Mouse (Mus musculus): Measurements from ENCODE around the gene Slc22a5. TPM values are rescaled to one million over a fixed set of nuclear protein-coding genes. Genes with fewer than 3 reads are reported as not detected.
A peak's percentile ranks its signal among the peaks of the same experiment; 100 is the strongest.

Slc22a5 gene
- polyA plus RNA-seq, 1 experiment from 2014 or later: 11.1 TPM

DNA sequence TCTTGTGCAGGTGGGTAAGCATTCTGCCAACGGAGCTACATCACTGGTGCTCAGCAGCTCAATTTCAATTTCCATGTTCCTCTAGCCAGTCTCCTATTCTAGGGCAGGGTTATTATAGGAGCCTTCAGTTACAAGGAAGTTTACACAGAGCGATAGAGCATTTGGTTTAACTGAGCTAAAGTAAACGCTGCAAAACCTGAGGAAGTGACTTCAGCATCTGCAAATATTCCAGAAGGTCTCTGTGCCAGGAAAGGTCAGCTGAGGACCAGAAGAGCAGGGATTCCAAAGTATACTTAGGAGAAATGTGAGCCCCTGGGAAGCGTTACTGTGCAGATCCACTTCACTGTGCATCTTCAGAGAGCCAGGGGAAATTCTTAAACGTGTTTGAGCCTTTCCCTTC lies 37.8 kb downstream of the Slc22a5 start:
- H3K36me3 ChIP-seq (ENCODE audit: control insufficient read depth, insufficient read depth, low read length): no peaks in the 10 kb centered on the region
- no peak overlapping the region for H3K27ac ChIP-seq (ENCODE audit: low read depth, low read length)
- H3K9ac ChIP-seq (ENCODE audit: low read length): no peak overlapping the region
- H3K27me3 ChIP-seq (replicated peaks; ENCODE audit: control insufficient read depth, insufficient read depth, low read length): no peaks in the 10 kb centered on the region
- H3K4me1 ChIP-seq (ENCODE audit: control insufficient read depth, insufficient read depth, low read length): no peaks in the 10 kb centered on the region
- DNase-seq (ENCODE audit: low spot score) (no peak), ATAC-seq (no peak)
- WGBS: 75% methylated on average over 5 of the region's 5 CpGs
- no peak overlapping the region for H3K4me3 ChIP-seq (ENCODE audit: low read depth, low read length)
- H3K4me2 ChIP-seq (ENCODE audit: low read length): no peak overlapping the region
- H3K9me3 ChIP-seq (replicated peaks; ENCODE audit: control insufficient read depth, low read length): no peaks in the 10 kb centered on the region

DNA sequence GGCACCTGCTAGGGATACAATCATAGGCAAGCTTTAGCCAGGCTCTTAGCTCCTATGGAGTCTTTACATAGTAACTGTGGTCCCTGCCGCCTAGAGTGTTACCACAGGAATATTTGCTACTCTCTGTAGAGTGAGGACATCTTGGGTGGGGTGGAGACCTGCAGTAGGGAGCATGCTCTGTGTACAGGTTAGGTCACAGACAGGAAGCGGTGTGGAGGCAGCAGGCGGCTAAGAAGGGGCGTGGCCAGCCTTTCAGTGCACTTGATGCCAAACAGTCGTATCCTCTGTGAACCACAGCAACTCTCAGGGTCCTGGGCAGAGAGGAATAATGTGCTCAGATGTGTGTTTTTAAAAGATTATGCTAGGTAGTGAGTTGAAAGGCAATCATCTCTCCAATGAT lies 39.7 kb downstream of the Slc22a5 start:
- no peaks in the 10 kb centered on the region for H3K4me1 ChIP-seq (ENCODE audit: control insufficient read depth, insufficient read depth, low read length)
- H3K4me3 ChIP-seq (ENCODE audit: low read depth, low read length): no peak overlapping the region
- H3K36me3 ChIP-seq (ENCODE audit: control insufficient read depth, insufficient read depth, low read length): no peaks in the 10 kb centered on the region
- 32% methylated on average over 5 of the region's 5 CpGs for WGBS
- no peak for DNase-seq (ENCODE audit: low spot score)
- no peak for ATAC-seq
- H3K27ac ChIP-seq (ENCODE audit: low read depth, low read length): no peak overlapping the region
- H3K9ac ChIP-seq (ENCODE audit: low read length): no peak overlapping the region
- H3K9me3 ChIP-seq (replicated peaks; ENCODE audit: control insufficient read depth, low read length): no peaks in the 10 kb centered on the region
- no peaks in the 10 kb centered on the region for H3K27me3 ChIP-seq (replicated peaks; ENCODE audit: control insufficient read depth, insufficient read depth, low read length)
- no peak overlapping the region for H3K4me2 ChIP-seq (ENCODE audit: low read length)

DNA sequence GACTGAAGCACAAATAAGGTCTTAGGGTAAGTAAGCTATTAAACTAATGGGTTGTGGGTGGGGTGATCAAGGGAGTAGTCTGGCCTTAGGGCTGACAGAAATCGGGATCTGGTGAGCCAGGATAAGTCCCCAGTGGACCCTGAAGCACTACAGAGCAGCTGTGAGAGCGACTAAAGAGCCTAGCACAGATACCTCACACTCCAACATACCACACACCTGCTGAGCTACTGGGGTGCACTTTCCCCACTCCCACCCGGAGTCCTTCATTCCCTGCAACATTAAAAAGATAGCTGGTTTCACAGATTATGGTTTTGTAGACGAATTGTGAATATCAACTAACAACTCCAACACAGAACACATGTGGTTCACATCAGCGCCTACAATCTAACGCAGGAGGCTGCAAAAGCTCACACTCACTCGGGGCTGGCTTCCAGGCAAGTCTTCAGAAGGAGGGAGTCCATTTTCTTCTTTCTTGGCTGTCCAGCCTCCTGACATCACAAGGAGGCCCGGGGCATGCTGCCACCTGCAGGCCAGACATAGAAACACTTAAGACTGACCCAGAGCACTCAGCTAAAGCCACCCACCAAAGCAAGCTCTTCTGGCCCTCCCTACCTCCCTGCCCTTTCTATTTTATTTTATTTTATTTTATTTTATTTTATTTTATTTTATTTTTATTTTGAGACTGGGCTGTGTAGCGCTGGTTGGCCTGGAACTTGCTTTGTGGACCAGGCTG lies 41.7 kb downstream of the Slc22a5 start:
- WGBS: 35% methylated on average over 9 of the region's 9 CpGs
- no peaks in the 10 kb centered on the region for H3K9me3 ChIP-seq (replicated peaks; ENCODE audit: control insufficient read depth, low read length)
- no peak overlapping the region for H3K4me2 ChIP-seq (ENCODE audit: low read length)
- peak; percentile 54; the same call in 1 of the 2 replicates for ATAC-seq
- DNase-seq (ENCODE audit: low spot score): peak; percentile 79
- H3K4me3 ChIP-seq (ENCODE audit: low read depth, low read length): no peak overlapping the region
- no peaks in the 10 kb centered on the region for H3K27me3 ChIP-seq (replicated peaks; ENCODE audit: control insufficient read depth, insufficient read depth, low read length)
- no peak overlapping the region for H3K9ac ChIP-seq (ENCODE audit: low read length)
- H3K4me1 ChIP-seq (ENCODE audit: control insufficient read depth, insufficient read depth, low read length): no peaks in the 10 kb centered on the region
- H3K36me3 ChIP-seq (ENCODE audit: control insufficient read depth, insufficient read depth, low read length): no peaks in the 10 kb centered on the region
- H3K27ac ChIP-seq (ENCODE audit: low read depth, low read length): no peak overlapping the region

DNA sequence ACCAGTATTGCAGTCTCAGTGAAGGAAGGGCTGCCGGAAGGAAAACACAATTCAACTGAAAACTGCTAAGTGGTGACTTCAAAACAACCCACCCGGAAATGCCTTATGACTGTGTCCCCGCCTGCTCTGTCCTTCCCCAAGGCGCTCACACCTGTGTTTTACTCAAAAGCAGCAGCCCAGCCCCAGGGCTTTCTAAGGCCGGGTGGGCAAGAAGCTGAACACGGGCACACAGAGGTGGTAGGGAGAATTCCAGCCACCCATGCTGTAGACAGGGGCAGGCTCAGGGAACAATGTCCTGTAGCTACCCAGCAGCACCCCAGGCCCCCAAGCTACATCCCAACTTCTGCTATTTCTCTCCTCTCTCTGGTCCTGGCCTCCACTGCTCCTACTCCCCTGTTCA lies 45.8 kb downstream of the Slc22a5 start:
- Histone ChIP-seq H3K4me1 (ENCODE audit: control insufficient read depth, insufficient read depth, low read length) (no peaks in the 10 kb centered on the region), H3K36me3 (ENCODE audit: control insufficient read depth, insufficient read depth, low read length) (no peaks in the 10 kb centered on the region), H3K9me3 (replicated peaks; ENCODE audit: control insufficient read depth, low read length) (no peaks in the 10 kb centered on the region), H3K4me3 (ENCODE audit: low read depth, low read length) (no peak overlapping the region), H3K27ac (ENCODE audit: low read depth, low read length) (no peak overlapping the region), H3K4me2 (ENCODE audit: low read length) (no peak overlapping the region), H3K27me3 (replicated peaks; ENCODE audit: control insufficient read depth, insufficient read depth, low read length) (no peaks in the 10 kb centered on the region), H3K9ac (ENCODE audit: low read length) (no peak overlapping the region)
- DNase-seq (ENCODE audit: low spot score) (no peak), ATAC-seq (no peak)
- 84% methylated on average over 6 of the region's 6 CpGs for WGBS

DNA sequence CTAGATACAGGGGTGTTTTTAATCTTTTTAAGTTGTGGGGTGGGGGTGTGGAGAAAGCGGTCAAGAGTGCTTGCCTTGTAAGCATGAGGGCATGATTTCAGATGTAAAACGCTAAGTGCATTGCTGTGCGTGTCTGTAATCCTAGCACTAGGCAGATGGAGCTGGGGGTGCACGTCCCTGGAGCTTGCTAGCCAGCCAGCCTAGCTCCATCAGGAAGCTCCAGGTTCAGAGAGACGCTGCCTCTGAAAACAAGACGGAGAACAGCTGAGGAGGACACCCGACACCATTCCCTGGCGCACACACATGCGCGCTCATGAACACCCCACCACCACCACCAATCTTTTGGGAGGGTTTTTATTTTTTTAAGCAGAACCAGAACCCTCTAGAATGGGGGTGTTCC lies 48.4 kb downstream of the Slc22a5 start:
- Histone ChIP-seq H3K9me3 (replicated peaks; ENCODE audit: control insufficient read depth, low read length) (no peaks in the 10 kb centered on the region), H3K4me1 (ENCODE audit: control insufficient read depth, insufficient read depth, low read length) (no peaks in the 10 kb centered on the region), H3K4me2 (ENCODE audit: low read length) (no peak overlapping the region), H3K36me3 (ENCODE audit: control insufficient read depth, insufficient read depth, low read length) (no peaks in the 10 kb centered on the region), H3K27me3 (replicated peaks; ENCODE audit: control insufficient read depth, insufficient read depth, low read length) (no peaks in the 10 kb centered on the region), H3K9ac (ENCODE audit: low read length) (no peak overlapping the region), H3K4me3 (ENCODE audit: low read depth, low read length) (no peak overlapping the region), H3K27ac (ENCODE audit: low read depth, low read length) (no peak overlapping the region)
- ATAC-seq (no peak), DNase-seq (ENCODE audit: low spot score) (no peak)
- 80% methylated on average over 10 of the region's 10 CpGs for WGBS

DNA sequence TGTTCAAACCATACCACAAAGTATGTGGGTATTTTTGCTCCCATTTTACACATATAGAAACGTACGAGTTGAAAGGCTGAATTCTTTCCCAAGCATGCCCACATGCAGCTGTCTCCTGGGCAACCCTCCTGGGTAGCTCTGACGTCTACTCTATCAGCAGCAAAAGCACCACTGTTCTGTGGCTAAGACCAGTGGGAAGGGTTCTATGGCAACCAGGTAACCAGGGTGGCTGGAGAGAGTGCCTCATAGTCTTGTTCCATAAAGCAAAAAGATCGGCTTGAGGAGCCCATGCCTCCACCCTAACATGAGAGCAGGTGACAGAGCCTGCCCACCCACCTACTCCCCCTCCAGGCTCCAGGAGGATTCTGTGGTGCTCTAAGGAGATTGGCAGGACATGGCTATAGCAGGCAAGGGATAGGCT lies 49.3 kb downstream of the Slc22a5 start:
- no peaks in the 10 kb centered on the region for H3K36me3 ChIP-seq (ENCODE audit: control insufficient read depth, insufficient read depth, low read length)
- no peaks in the 10 kb centered on the region for H3K9me3 ChIP-seq (replicated peaks; ENCODE audit: control insufficient read depth, low read length)
- no peak overlapping the region for H3K4me2 ChIP-seq (ENCODE audit: low read length)
- no peak for DNase-seq (ENCODE audit: low spot score)
- WGBS: 52% methylated on average over 4 of the region's 4 CpGs
- H3K27ac ChIP-seq (ENCODE audit: low read depth, low read length): no peak overlapping the region
- H3K27me3 ChIP-seq (replicated peaks; ENCODE audit: control insufficient read depth, insufficient read depth, low read length): no peaks in the 10 kb centered on the region
- H3K4me3 ChIP-seq (ENCODE audit: low read depth, low read length): no peak overlapping the region
- no peaks in the 10 kb centered on the region for H3K4me1 ChIP-seq (ENCODE audit: control insufficient read depth, insufficient read depth, low read length)
- no peak overlapping the region for H3K9ac ChIP-seq (ENCODE audit: low read length)
- no peak for ATAC-seq

DNA sequence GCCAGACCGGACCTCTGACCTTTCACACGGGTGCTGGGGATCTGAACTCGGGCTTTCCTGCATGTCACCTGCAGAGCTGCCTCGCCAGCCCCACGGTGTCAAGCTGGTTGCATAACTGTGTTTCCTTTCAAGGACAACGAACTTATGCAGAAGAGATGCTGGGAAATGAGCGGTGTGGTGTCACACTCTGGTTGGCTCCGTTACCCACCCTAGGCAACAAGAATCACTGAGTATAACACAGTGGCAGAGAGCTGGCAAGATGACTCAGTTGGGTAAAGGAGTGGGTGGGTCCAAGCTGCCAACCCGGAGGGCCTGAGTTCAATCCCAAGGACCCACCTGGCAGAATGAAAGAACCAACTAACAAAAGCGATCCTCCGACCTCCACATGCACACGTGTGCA lies 49.9 kb downstream of the Slc22a5 start:
- Histone ChIP-seq H3K36me3 (ENCODE audit: control insufficient read depth, insufficient read depth, low read length) (no peaks in the 10 kb centered on the region), H3K4me2 (ENCODE audit: low read length) (no peak overlapping the region), H3K4me1 (ENCODE audit: control insufficient read depth, insufficient read depth, low read length) (no peaks in the 10 kb centered on the region), H3K27ac (ENCODE audit: low read depth, low read length) (no peak overlapping the region), H3K27me3 (replicated peaks; ENCODE audit: control insufficient read depth, insufficient read depth, low read length) (no peaks in the 10 kb centered on the region), H3K4me3 (ENCODE audit: low read depth, low read length) (no peak overlapping the region), H3K9ac (ENCODE audit: low read length) (no peak overlapping the region), H3K9me3 (replicated peaks; ENCODE audit: control insufficient read depth, low read length) (no peaks in the 10 kb centered on the region)
- 84% methylated on average over 12 of the region's 12 CpGs for WGBS
- ATAC-seq (no peak), DNase-seq (ENCODE audit: low spot score) (no peak)

DNA sequence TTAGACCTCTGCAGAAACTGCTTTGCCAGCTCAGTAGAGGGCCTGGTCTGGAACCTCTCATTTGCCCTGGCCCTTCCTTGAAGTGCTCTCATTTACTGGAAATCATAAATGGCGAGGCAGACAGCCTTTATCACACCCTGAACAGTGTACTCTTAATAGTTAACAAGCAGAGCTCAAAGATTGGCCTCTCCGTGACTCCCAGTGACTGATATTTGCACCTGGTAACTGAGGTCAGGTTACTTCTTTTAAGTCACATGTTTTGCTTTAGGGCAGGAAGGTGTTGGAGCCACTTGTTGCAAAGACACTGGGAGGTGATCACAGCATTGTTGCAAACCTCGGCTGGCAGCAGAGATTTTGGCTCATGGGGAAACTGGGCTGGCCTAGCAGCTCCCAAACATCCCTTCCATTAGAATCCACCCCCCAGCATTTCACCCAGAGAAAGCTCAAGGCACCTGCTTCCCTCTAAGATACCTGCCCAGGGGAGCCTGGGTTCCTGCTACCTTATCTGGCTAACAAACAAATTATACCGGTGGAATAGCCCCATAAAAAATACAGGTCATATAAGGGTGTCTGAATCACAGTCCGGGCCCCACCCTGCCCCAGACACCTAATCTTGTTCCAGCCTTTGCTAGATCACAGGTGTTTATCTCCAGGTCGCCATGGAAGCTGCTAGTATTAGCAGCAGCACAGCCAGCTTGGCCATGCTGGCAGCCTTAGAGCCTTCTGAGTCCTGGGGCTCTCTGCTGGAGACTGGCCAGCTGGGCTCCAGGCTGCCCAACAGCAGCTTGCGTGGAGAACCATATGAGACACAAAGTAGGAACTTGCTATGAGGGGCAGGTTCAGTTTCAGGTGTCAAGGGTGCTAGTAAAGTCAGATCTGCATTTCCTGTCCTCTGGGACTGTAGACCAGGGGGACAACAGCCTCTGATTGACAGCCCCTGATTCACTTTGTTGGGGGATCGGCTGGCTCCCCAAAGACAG lies 51.5 kb downstream of the Slc22a5 start:
- no peak overlapping the region for H3K9ac ChIP-seq (ENCODE audit: low read length)
- no peaks in the 10 kb centered on the region for H3K36me3 ChIP-seq (ENCODE audit: control insufficient read depth, insufficient read depth, low read length)
- no peaks in the 10 kb centered on the region for H3K4me1 ChIP-seq (ENCODE audit: control insufficient read depth, insufficient read depth, low read length)
- no peaks in the 10 kb centered on the region for H3K27me3 ChIP-seq (replicated peaks; ENCODE audit: control insufficient read depth, insufficient read depth, low read length)
- no peak for DNase-seq (ENCODE audit: low spot score)
- ATAC-seq: no peak
- no peak overlapping the region for H3K4me2 ChIP-seq (ENCODE audit: low read length)
- H3K9me3 ChIP-seq (replicated peaks; ENCODE audit: control insufficient read depth, low read length): no peaks in the 10 kb centered on the region
- WGBS: 68% methylated on average over 8 of the region's 8 CpGs
- H3K4me3 ChIP-seq (ENCODE audit: low read depth, low read length): no peak overlapping the region
- H3K27ac ChIP-seq (ENCODE audit: low read depth, low read length): no peak overlapping the region

DNA sequence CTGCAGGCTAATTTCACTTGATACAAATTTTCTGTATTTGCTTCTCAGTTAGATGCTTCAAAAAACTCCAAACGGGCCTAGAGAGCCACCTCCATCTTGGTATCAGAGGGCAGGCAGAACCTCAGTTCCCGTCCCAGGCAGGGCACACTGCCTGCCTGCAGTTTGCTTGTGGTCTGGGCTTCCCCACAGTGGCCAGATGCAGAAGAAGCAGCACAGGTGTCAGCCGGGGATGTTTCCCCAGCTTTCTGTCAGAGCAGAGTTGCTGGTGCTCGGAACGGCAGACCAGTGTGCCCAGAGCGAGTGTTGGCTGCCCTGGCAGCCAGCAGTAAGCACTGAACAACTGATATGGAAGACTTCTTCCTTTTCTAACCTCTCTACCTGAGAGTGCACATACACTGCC lies 52.3 kb downstream of the Slc22a5 start:
- no peak overlapping the region for H3K9ac ChIP-seq (ENCODE audit: low read length)
- no peaks in the 10 kb centered on the region for H3K4me1 ChIP-seq (ENCODE audit: control insufficient read depth, insufficient read depth, low read length)
- no peak overlapping the region for H3K27ac ChIP-seq (ENCODE audit: low read depth, low read length)
- H3K4me2 ChIP-seq (ENCODE audit: low read length): no peak overlapping the region
- H3K4me3 ChIP-seq (ENCODE audit: low read depth, low read length): no peak overlapping the region
- H3K9me3 ChIP-seq (replicated peaks; ENCODE audit: control insufficient read depth, low read length): no peaks in the 10 kb centered on the region
- DNase-seq (ENCODE audit: low spot score): no peak
- H3K27me3 ChIP-seq (replicated peaks; ENCODE audit: control insufficient read depth, insufficient read depth, low read length): no peaks in the 10 kb centered on the region
- 86% methylated on average over 6 of the region's 6 CpGs for WGBS
- H3K36me3 ChIP-seq (ENCODE audit: control insufficient read depth, insufficient read depth, low read length): no peaks in the 10 kb centered on the region
- no peak for ATAC-seq
